Mouse (Mus musculus) lung, embryonic 16.5 days (tissue): ENCODE measurements around the gene Alg14. TPM values are rescaled to one million over a fixed set of nuclear protein-coding genes. Genes with fewer than 3 reads are reported as not detected.

Experiments
- ATAC-seq: fragments of 200-750 bp; cut with Nextera tagmentation; 2 replicates; pipeline ENCODE4 v1.8.0; 2017; ENCODE audit warnings: low read depth, mild to moderate bottlenecking, moderate library complexity
- H3K27ac ChIP-seq: fragments of 300-500 bp; sonication (generic); 2 replicates; pipeline ENCODE4 v1.5.1; 2014; ENCODE audit warnings: mild to moderate bottlenecking, control low read depth, low read length
- H3K27me3 ChIP-seq: fragments of 300-500 bp; sonication (generic); 2 replicates; pipeline ENCODE4 v1.6.1; 2014; ENCODE audit warnings: low read depth, low read length, mixed read lengths; ENCODE audit not compliant: control insufficient read depth, insufficient read depth
- H3K36me3 ChIP-seq: fragments of 300-500 bp; sonication (generic); 2 replicates; pipeline ENCODE4 v1.6.1; 2014; ENCODE audit warnings: low read length; ENCODE audit not compliant: control insufficient read depth, insufficient read depth
- H3K4me1 ChIP-seq: fragments of 300-500 bp; sonication (generic); replicated peaks from 2 replicates; pipeline ENCODE4 v1.6.1; 2014; ENCODE audit warnings: low read length, mixed read lengths; ENCODE audit not compliant: control insufficient read depth, insufficient read depth
- H3K4me2 ChIP-seq: fragments of 300-500 bp; sonication (generic); 2 replicates; pipeline ENCODE4 v1.6.1; 2014; ENCODE audit warnings: low read depth, low read length, control low read depth
- H3K4me3 ChIP-seq: fragments of 300-500 bp; sonication (generic); 2 replicates; pipeline ENCODE4 v1.5.1; 2014; ENCODE audit warnings: mild to moderate bottlenecking, low read length, control low read depth
- H3K9ac ChIP-seq: fragments of 300-500 bp; sonication (generic); 2 replicates; pipeline ENCODE4 v1.6.1; 2014; ENCODE audit warnings: low read length, control low read depth
- H3K9me3 ChIP-seq: fragments of 300-500 bp; sonication (generic); 2 replicates; pipeline ENCODE4 v1.6.1; 2016; ENCODE audit warnings: low read length; ENCODE audit not compliant: control insufficient read depth
- WGBS: fragments of 180-500 bp; shearing (Covaris S2); extraction: QIAGEN DNeasy Blood & Tissue Kit; methylation state at CpG from one replicate; pipeline ENCODE4 v1.1.7; 2014; 5-methylcytosine and 5-hydroxymethylcytosine counted together
- polyA plus RNA-seq: library from polyadenylated mRNA; unstranded; fragments of >200 nt; fragmentation: Nextera tagmentation; extraction: Ambion mirVana; gene quantifications from 2 replicates; pipeline ENCODE4 v1.2.1, GENCODE M21; 2015

Gene Alg14
- polyA plus RNA-seq, 1 experiment from 2014 or later: 46.6 TPM

GRCm38 (mm10) chr3:121397007-121397406 is 105.4 kb downstream of the Alg14 start:
- Histone ChIP-seq H3K9ac (no peak overlapping the region), H3K4me1 (no peaks in the 10 kb centered on the region; the same call in 1 of the 2 replicates), H3K4me2 (no peak overlapping the region), H3K27ac (no peak overlapping the region), H3K4me3 (no peak overlapping the region), H3K27me3 (no peaks in the 10 kb centered on the region), H3K36me3 (no peaks in the 10 kb centered on the region), H3K9me3 (no peaks in the 10 kb centered on the region)
- ATAC-seq: peak; percentile 48
- 63% methylated on average over 6 of the region's 6 CpGs for WGBS

DNA sequence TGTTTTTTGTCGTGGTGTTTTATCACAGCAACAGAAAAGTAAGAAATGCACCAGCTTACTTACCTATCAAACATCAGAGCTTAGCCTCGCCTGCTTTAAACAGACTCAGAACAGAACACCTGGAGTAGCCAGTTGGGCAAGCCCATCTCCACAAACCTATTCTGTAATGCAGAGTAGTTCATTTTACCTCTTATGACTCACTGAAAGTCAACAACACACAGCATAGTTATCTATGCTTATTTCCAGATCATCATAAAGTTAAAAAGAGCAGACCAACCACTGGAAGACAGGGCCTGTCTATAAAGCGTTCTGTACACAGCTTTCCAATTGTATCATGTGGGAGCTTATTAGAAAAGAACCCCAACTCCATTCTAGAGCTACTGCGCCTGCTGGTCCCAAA is 109.8 kb downstream of the Alg14 start:
- whole genome bisulfite sequencing: 70% methylated on average over 4 of the region's 4 CpGs
- ATAC-seq: no peak

DNA sequence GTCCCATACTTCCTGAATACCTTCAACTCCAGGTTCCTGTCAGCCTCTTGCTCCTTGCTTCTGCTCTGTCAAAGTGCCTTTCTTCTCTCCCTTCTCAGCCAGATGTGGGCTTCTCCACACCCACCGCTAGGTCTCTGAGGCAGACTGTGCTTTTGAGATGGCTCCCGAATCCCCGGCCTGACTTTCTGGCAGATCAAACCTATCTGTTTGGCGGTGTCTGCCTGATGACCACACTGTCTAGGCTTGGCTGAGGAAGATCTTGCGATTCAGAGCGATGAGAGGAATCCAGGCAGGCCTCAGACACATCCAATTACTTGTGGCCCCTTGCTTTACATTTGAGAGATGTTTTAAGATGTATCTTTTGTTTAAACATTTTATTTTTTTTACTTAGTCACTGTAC is 110.5 kb downstream of the Alg14 start:
- no peaks in the 10 kb centered on the region for H3K9me3 ChIP-seq
- H3K4me2 ChIP-seq: no peak overlapping the region
- no peaks in the 10 kb centered on the region for H3K36me3 ChIP-seq
- no peaks in the 10 kb centered on the region for H3K27me3 ChIP-seq
- no peak for ATAC-seq
- H3K4me1 ChIP-seq: no peaks in the 10 kb centered on the region
- H3K9ac ChIP-seq: no peak overlapping the region
- 76% methylated on average over 6 of the region's 6 CpGs for WGBS
- H3K4me3 ChIP-seq: no peak overlapping the region
- no peak overlapping the region for H3K27ac ChIP-seq

More for the DNA sequence above, 109.8 kb downstream of the Alg14 start:
- no peaks in the 10 kb centered on the region for H3K4me1 ChIP-seq
- no peak overlapping the region for H3K9ac ChIP-seq
- no peak overlapping the region for H3K4me3 ChIP-seq
- no peak overlapping the region for H3K27ac ChIP-seq
- no peaks in the 10 kb centered on the region for H3K27me3 ChIP-seq
- no peak overlapping the region for H3K4me2 ChIP-seq
- H3K9me3 ChIP-seq: no peaks in the 10 kb centered on the region
- H3K36me3 ChIP-seq: no peaks in the 10 kb centered on the region

- Histone ChIP-seq H3K9me3 (no peaks in the 10 kb centered on the region), H3K36me3 (no peaks in the 10 kb centered on the region), H3K4me1 (no peaks in the 10 kb centered on the region), H3K4me2 (no peak overlapping the region), H3K4me3 (no peak overlapping the region), H3K27ac (no peak overlapping the region), H3K9ac (no peak overlapping the region), H3K27me3 (no peaks in the 10 kb centered on the region)
- WGBS: 51% methylated on average over 5 of the region's 5 CpGs
- ATAC-seq: no peak
These were observed 111.9 kb downstream of the Alg14 start for GRCm38 (mm10) chr3:121403449-121403848.

GRCm38 (mm10) chr3:121405101-121405500 is 113.5 kb downstream of the Alg14 start:
- Histone ChIP-seq H3K9ac (no peak overlapping the region), H3K36me3 (no peaks in the 10 kb centered on the region), H3K4me1 (no peaks in the 10 kb centered on the region), H3K4me3 (no peak overlapping the region), H3K4me2 (no peak overlapping the region), H3K9me3 (no peaks in the 10 kb centered on the region), H3K27ac (no peak overlapping the region), H3K27me3 (no peaks in the 10 kb centered on the region)
- 57% methylated on average over 5 of the region's 5 CpGs for WGBS
- ATAC-seq: no peak

DNA sequence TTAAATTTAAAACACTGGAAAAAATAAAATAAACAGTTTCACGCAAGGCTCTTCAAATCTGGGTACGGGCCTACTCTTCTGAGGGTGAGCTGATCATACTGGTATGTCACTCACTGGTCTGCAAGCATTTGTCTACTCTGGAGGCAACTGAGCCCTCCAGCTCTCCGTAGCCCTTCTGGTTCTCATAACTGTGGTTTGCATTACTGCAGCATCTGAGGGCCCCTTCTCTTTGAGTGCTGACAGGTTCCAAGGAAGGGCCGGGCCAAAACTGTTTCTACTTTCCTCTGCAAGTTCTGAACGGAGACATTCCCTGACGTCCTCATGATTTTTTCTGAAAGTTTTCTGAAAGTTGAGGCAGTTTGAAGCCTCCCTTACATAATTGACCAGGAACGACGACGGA is 115.8 kb downstream of the Alg14 start:
- no peak overlapping the region for H3K4me2 ChIP-seq
- no peaks in the 10 kb centered on the region for H3K36me3 ChIP-seq
- ATAC-seq: no peak
- H3K4me3 ChIP-seq: no peak overlapping the region
- 51% methylated on average over 9 of the region's 9 CpGs for WGBS
- no peaks in the 10 kb centered on the region for H3K27me3 ChIP-seq
- no peak overlapping the region for H3K9ac ChIP-seq
- H3K27ac ChIP-seq: no peak overlapping the region
- no peaks in the 10 kb centered on the region for H3K9me3 ChIP-seq
- no peaks in the 10 kb centered on the region for H3K4me1 ChIP-seq

DNA sequence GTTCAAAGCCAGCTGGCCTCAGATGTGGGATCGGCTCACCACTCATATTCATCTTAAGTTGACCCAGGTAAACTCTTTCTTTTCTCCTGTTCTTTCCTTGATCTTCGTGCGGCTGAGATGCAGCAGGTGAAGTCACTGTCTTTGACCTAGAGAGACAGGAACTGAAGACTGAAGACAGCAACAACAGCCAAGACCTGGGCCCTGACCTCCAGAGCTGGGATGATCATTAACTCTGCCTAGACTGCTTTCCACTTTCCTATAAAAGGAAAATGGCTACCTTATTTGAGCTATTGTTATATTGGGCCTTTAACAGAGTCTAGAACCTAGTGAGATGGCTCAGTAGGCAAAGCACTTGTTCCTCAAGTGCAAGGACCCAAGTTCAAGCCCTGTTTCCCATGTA is 116.8 kb downstream of the Alg14 start:
- no peaks in the 10 kb centered on the region for H3K9me3 ChIP-seq
- no peak overlapping the region for H3K4me3 ChIP-seq
- no peak overlapping the region for H3K27ac ChIP-seq
- no peaks in the 10 kb centered on the region for H3K27me3 ChIP-seq
- no peaks in the 10 kb centered on the region for H3K4me1 ChIP-seq
- ATAC-seq: no peak
- 87% methylated on average over 3 of the region's 3 CpGs for WGBS
- H3K9ac ChIP-seq: no peak overlapping the region
- no peak overlapping the region for H3K4me2 ChIP-seq
- H3K36me3 ChIP-seq: no peaks in the 10 kb centered on the region

GRCm38 (mm10) chr3:121411450-121411849 is 119.9 kb downstream of the Alg14 start:
- no peak overlapping the region for H3K27ac ChIP-seq
- H3K27me3 ChIP-seq: no peaks in the 10 kb centered on the region
- whole genome bisulfite sequencing: 67% methylated on average over 6 of the region's 6 CpGs
- no peaks in the 10 kb centered on the region for H3K9me3 ChIP-seq
- no peak overlapping the region for H3K4me2 ChIP-seq
- ATAC-seq: no peak
- no peaks in the 10 kb centered on the region for H3K4me1 ChIP-seq
- H3K36me3 ChIP-seq: no peaks in the 10 kb centered on the region
- H3K4me3 ChIP-seq: no peak overlapping the region
- H3K9ac ChIP-seq: no peak overlapping the region
